Mouse (Mus musculus) right cerebral cortex, postnatal 10 days (tissue): Measurements from ENCODE around the gene Otog.
A peak's percentile ranks its signal among the peaks of the same experiment; 100 is the strongest.

ENCODE experiments used
- DNase-seq, 2 experiments: peaks; one replicate each; pipeline ENCODE4 v3.0.0; 2021; ENCODE audit warnings: low spot score in 2 of 2

Otog gene

DNA sequence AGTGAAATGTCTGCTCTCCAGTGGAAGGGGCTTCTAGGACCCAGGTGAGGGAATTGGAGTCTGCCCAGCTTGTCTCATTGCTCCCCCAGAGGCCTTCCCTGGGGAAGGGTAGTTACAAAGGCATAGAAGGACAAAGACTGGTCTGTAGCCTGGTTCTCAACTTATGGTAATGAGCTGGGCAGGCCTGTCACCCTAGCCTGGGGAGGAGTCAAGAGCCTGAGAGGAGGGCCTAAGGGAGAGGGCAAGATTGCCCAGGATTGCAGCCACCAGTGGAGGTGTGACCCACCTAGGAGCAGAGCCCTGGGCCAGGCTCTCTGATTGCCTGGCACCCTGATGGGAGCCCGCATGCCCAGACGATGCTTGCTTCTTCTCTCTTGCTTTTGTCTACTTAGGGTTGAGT lies at the start of gene Otog:
TSS of gene Otog (plus strand) at position 292 of the 400 bp plus-strand sequence.
- DNase-seq, result no peak

DNA sequence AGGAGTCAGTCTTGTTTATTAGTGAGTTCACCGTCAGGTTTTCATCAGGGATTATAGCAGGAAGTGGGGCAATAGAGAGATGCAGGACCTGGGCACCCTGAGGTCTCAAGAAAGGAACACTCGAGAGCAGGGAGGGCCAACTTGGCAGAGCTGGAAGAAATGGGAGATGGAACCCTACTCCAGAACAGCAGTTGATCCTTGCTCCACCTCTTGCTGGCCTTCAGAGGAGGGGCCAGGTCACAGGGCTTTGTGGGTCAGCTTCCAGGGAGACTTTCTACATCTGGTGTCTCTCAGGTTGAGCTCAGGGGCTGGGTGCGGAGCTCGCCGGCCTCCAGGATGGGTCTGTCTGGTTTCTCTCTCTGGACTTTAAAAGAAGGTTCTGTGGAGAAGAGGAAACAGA lies 45.4 kb upstream of the Otog start:
- DNase-seq, result no peak

DNA sequence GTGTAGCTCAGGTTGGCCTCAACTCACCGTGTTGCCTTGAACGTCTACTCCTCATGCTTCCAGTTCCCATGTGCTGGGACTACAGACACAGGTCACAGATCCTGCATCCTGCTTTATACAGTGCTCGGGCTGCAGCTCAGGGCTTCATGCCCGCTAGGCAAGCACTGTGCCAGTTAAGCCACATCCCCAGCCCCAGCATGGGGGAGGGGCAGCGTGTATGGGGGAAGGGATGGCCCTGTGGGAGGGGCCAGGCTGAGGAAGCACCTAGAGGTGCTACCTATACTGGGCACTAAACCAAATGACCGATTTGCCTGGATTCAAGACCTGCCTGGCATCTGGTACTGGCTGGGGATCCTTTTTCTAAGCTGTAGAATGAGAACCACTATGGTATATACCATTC lies 40.8 kb upstream of the Otog start:
- no peak for DNase-seq

DNA sequence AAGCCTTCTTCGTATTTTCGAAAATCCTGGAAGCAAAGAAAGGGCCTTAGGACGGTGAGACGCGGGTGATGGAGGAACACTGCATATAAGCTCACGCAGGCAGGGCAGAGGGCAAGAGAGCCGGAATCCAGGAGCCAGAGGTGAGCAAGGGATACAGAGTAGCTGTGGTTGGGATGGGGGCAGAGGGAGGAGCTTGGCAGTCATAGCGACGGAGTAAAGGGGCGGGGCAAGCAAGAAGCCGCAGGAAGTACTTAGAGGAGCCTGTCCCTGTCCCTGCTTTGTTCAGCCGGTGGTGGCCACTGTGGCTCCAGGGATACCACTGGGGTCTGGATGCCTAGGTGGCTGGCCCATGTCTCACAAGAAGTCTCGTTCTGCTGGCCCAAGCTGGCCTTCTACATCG lies 39.1 kb upstream of the Otog start:
- DNase-seq, result no peak

DNA sequence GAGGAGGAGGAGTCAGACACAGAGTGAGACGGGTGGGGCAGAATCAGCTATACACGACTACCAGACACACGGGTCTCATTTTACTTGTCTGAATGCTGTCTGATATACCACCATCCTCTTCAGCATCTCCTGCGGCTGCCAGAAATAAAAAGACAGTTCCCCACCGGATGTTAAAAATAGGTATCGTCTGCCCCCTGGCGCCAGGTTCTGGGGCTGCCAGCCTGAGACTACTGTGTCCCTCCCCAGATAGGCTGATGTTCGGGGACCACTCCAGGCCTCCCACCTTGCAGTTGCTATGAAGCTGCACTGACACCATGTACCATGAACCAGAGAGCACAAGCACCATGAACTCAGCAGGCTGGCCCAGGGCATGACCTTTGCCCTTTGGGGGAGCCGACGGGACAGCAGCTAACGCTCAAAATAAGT lies 36.7 kb upstream of the Otog start:
- peak; percentile 67 to 81 for DNase-seq

DNA sequence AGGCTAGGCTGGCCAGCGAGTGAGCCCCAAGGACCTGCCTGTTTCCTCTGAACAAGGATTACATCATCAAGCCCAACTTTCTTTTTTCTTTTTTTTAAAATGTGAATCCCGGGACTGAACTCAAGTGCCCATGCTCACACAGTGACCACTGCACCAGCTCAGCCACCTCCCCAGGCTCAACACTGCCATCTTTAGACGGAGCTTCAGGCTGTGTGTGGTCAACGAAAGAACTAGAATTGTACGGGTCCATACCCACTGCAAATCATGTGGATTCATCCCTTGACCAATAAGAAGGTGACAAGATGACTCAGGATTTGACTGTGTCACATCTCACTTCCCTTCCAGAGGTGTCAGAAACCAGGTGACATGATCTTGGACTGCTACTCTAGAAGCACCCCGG lies 36.0 kb upstream of the Otog start:
- no peak for DNase-seq

DNA sequence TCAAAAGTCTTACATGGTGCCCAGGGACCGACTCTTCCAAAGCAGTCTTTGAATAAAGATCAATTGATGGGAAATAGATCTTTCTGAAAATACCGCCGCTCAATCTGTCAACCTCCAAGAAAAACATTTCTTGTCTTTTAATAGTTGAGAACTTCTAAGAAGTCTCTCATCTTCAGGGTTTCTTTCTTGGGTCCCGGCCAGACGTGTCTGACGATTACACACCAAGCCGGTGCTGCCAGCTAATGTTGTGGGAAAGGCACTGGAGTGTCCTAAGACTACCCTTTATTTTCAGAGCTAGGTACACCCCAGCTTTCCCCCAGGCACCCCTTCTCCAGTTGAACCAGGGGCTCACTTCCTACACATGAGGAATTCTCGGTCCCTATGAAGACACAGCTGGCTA lies 32.7 kb upstream of the Otog start:
- DNase-seq, result peak; percentile 73 to 79

DNA sequence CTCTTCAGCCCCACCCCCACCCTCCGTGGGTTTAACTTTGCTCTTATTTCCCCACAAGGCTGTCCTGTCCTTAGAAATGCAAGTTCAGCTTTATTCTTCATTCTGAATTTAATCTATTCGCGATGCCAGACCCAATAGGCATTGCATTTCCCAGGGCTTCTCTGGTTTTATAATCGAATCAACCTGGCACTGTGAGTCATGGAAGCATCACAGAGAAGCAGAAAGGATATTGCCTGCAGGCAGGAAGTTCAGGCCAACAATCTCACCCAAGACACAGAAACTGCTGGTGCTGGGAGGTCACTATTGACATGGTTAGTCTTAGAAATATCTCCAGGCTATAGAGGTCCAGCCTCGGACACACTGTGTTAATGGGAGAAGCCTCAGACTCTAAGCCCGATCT lies 30.5 kb upstream of the Otog start:
- DNase-seq, result no peak

DNA sequence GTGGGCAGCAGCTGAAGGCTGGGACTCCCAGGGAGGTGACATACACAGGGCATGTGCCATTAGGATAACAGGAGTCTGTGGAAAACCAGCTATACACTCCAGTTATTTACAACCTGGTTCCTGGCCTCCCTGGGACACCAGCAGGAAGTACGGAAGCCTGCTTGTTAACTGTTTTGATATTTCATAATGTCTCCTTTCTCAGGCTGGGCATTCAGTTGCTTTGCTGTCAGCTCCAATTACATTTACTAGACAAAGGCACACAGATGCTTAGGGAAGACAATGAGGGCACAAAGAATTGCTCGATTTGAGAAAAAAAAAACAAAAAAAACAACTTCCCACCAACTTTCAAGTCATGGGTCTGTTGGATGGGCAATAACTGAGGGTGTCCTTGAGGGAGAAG lies 24.3 kb upstream of the Otog start:
- no peak for DNase-seq

DNA sequence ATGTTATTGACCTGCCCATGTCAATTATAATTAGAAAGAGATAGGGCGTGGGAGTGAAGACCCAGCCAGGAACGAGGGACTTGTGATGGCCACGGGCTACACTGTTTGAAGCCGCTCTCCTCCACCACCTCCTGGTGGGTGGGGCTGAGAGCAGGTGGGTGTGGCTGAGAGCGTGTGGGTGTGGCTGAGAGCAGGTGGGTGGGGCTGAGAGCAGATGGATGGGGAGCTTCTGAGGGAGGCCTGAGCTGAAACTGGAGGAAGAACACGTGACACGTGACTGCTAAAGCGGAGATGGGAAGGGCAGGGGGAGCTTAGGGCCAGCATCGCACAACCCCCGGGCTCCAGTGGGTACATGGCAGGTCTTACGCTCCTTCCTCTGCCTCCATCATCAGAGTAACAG lies 22.4 kb upstream of the Otog start:
- peak in 1 of 2 experiments; percentile 37 for DNase-seq

DNA sequence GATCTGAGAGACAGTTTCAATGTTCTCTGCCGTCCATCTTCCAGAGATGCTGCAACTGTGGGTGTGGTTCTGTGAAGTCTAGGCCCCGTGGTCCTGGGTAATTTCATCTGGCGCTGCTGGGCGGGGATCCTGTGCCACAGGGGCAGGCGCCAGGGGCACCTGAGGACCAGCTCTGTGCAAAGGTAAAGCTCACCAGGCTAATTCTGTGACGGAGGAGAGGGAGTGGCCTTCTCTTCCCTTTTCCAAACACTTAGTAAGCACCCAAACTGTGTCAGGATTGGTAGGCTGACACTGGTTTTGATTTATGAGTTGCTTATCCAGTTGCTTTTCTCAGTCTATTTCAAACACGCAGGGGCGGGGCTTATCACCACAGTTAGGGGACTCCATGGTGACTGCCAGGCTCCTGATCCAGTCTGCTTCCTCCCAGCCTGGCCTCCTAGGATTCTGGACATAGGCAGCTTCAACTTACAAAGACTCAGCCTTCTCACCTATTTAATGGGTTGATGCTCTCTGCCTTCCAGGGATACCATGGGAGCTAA lies 20.1 kb upstream of the Otog start:
- no peak for DNase-seq

DNA sequence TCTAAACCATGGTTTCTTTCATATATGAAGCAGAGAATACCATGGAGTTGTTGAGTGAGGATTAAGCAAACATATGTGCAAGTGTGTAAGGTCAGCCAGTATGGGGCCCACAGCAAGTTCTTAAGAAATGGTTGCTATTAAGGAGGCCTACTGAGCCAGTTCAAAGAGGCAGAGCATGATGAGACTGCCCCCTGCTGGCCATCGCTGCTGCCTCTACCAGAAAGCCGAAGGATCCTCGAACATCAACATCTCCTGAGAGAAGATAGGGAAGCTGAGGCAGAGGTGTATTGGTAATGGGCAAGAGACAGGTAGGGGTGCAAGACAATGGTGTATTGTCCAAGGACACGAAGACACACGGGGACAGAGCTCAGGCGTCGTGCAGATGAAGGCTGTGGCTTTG lies 14.5 kb upstream of the Otog start:
- peak in 1 of 2 experiments; percentile 68 for DNase-seq

DNA sequence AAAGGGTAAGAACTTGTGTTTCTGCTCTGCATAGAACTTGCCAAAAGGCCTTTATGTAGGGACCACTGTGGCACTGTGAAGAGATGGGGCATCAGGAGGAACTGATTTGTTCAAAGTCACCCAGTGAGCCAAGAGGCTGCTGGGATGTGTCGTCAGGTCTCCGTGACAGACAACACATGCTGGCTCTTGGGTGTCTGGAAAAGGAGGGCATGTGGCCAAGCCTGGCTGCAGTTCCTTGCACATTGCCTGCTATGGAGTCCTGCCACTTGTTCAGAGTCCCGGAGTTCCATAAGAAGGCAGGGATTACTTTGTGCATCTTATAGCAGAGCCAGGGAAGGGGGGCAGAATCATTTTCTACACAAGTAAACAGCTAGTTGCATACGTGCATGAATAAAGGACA lies 13.9 kb upstream of the Otog start:
- peak; percentile 74 to 76 for DNase-seq

DNA sequence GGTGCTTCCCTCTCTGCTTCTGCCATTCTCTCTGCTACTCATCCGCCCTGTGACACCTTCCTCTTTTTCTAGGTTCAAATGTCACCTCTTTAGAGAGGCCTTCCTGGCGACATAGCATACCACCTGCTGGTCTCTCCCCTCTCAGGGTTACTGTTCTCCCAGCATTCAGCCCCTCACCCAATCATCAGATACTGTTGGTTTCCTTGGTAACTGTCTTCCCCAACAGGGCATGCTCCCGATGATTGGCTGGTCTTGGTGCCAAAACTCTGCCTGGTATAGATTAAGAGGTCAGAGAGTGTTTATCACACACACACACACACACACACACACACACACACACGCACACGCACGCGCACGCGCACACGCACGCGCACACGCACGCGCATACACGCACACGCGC lies 4.8 kb upstream of the Otog start:
- DNase-seq, result peak in 1 of 2 experiments; percentile 40

DNA sequence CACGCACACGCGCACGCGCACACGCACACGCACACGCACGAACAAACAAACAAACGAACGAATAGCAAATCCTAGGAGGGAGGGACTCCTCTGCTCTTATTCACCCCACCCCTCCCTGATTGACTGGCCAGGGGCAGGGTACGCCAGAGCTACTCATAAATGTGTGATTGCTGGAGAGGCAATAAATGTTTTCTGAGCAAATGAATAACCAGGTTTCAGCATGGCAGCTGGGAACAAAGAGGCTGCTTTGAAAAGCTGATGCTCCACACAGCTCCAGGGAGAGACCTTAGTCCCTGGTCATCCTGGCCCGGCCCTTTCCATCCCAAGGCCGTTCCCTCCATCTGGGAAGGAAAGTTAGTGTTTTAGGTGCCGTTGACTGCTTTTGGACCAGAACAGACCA lies 4.4 kb upstream of the Otog start:
- DNase-seq, result no peak

DNA sequence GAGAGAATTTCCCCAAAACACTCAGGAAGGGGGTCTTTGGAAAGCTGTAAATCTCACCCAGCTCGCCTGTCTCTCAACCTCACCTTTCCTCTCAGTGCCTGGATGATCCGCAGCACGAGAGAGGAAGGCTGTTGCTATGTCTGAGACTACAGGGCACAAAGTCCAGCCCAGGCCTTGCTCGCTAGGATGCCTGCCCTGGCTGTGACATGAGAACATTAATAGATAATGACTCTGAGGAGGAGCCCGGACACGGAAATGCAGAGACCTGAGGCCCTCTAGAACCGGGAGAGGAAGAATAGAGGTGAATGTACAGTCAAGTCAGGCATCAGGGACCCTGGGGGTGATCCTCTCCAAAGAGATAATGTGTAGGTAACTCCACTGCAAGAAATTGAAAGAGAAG lies 3.6 kb upstream of the Otog start:
- no peak for DNase-seq

DNA sequence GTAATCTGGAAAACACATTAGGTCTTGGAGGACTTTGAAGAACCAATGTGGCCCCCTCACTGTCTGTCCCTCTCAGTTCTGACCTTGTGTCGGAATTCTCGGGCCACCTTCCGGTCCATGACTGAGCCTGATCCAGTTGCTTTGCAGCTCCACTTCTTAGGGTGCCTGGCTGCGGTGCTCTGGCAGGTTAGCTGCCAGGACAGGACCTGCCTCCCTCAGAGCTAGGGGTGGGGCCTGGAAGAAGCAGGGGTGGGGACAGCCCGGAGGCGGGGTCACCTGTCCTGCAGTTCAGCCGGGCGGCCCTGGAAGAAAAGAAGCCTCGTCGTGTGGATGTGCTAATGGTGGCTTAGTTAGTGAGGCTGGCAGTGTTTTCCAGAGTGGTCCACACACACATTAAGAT lies 2.4 kb upstream of the Otog start, which contains the start of gene Ush1c:
TSS of gene Ush1c (minus strand) at position 158 of the 400 bp plus-strand sequence.
- DNase-seq, result no peak

DNA sequence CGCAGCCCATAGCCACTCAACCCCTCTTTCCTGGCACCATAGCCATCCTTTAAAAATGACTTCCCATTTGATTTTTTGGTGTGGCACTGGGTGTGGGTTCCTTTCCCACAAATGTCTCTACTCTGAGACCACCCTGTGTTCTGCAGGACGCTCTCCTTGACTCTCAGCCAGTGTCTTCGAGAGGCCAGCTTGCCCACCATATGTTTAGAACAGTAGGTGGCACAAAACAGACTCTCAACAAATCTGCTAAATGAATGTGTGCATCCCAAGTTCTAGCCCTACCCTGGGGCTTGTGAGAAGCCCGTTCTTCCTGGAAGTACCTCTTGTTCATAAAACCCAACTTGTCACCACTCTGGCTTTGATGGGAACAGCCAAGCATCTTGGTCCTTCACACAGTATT lies 696 bp upstream of the Otog start:
- no peak for DNase-seq

DNA sequence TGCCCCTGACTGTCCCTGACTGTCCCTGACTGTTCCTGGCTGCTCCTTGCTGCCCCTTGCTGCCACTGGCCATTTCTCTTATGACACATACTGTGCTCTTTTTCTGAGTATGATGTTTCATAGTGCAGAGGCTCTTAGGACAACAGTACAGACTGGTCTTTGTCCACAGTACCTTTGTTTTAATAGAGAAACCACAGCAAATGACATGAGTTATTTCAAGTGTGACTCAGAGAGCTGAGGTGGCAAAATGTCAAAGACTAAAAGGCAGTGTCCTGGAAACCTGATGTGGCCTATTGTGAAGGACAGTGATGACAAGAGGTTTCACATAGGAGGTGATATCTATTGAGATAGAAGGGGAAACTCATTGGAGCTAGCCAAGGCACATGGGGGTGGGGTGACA lies 6.1 kb downstream of the Otog start:
- DNase-seq, result no peak

DNA sequence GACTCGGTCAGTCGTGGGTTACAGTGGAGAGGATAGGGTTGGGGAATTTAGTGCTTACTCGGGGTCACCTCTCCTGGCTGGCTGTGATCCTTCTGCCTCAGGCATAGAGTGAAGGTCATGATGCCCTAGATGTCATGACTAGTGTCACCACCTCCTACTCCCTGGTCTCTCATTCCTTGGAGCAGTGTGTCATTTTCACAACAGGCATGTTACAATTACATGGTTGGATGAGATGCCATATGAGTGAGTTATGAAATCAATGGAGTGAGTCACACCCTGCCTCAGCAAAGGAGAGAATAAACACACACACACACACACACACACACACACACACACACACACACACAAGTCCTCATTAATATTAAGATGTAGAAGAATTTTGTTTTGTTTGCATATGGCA lies 6.8 kb downstream of the Otog start:
- DNase-seq, result no peak

DNA sequence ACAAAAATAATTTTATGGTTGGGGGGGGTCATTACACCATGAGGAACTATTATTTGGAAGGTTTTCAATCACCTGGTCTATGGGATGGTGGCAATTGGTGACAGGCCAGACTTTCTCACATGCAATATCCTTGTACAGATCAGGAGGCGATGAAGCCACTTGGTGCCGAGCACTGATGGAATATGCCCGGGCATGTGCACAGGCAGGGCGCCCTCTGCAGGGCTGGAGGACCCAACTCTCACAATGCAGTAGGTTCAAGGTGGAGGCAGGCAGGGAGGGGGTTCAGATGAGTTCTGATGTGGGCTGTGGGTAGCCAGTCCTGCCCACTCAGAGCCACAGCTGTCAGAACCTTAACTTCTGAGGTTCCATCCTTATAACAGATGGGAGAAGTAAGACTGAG lies 11.1 kb downstream of the Otog start:
- DNase-seq, result no peak

DNA sequence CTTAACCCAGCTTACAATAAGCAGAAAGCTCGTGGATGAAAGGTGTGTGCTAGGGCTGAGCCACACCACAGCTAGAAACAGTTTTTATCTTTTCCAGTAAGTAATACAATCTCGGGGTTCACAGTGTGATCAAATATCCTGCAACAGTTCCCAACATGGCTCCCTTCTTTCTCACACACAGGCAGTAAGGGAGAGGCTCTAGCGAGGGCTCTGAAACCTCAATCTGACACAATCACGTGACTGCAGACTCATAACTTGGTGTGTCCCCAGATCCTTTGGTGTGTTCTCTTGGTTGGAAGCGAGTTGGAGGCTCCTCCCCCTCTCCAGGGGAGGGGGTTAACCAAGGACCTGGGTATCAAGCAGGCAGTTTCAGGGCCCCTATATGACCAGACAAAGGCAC lies 35.4 kb downstream of the Otog start:
- no peak for DNase-seq

DNA sequence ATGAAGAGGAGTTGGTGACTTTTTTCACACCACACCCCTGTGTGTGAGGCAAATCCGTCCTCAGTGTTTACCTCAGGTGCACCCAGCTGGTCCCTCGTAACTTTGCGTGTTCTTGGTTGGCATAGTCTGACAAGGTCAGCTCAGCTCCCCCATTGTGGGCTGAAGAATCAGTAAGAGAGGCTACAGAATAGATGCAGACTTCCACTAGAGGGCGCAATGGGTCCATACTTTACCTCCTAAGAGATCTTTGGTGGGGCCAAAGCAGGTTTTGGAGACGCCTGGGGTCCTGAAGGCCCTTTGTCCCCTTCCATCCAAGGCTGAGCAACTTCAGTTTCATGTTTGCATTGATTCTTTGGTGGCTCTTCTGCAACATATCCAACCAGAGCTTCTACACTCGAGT lies 39.2 kb downstream of the Otog start:
- DNase-seq, result peak; percentile 55 to 80

DNA sequence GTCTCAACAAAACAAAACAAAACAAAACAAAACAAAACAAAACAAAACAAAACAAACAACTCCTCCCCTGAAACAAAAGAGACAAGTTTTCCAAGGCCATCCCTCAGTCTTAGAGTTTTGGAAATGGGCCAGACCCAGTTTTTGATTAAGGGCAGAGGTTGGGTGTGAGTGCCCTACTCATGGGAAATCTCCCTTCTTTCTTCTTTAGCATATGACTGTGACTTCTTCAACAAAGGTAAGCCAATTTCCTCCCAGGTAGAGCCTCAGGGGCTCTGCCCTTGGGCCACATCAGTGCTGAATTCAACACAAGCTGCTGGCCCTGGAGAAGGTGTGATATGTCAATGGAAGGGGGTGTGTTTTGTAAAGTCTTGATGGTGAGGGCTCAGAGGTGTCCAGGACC lies 40.1 kb downstream of the Otog start:
- no peak for DNase-seq

DNA sequence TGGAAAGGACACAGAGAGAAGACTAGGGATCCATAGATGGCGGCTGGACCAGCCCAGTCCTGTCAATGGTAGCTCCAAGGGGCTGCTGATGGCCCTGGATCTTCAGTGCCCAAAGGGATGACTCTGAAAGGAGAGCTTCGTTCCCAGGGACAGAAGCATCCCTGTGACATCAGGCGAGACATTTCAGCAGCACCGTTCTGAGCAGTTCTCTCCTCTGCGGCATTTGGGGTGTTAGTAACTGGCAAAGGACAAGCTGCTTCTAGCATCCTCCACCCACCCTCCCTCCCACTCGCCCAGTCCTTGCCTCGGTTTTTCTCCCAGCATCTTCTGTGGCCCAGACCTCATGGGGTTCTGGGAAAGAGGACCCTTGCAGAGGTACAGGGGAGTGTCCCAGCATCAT lies 41.5 kb downstream of the Otog start:
- no peak for DNase-seq
